Mouse (Mus musculus): ENCODE results near the gene Rfng. TPM values are rescaled to one million over a fixed set of nuclear protein-coding genes. Genes with fewer than 3 reads are reported as not detected.

Rfng gene
- polyA plus RNA-seq, 2 experiments: 5.5 to 8.6 TPM

DNA sequence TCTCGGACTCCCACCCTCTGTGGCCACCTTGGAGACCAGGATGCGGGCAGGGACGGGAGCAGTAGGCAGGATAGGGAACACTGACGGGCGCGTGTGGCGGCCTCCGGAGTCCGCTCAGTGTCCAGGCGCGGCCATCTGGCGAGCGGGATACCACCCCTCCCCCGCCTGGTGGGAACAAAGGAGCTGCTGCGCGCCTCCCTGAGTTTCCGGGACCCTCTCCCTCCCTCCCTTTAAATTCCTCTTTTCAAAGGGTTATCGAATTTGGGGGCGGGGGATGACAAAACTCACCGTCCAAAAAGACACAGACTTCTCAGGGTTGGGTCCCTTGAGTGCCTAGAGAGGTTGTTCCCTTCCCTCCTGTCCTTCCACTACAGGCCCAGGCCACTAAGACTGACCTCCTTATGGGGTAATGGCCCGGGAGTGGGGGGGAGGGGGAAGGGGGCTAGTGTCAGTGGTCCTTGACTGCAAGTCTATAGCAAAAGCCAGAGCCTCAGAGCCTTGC is 40.8 kb upstream of the Rfng start:
- no peak for TF ChIP-seq CTCF (IDR thresholded peaks at IDR 0.05; ENCODE audit: low read depth)
- no peak for TF ChIP-seq EP300 (IDR thresholded peaks at IDR 0.05; ENCODE audit: low read depth)
- DNase-seq (ENCODE audit: low read depth in 3 of 3, low spot score in 3 of 3) (no peak), ATAC-seq (ENCODE audit: insufficient read depth) (no peak)
- H3K9ac ChIP-seq (replicated peaks): peak overlapping the region; percentile 83
- H3K36me3 ChIP-seq (replicated peaks; ENCODE audit: control insufficient read depth, insufficient read depth, low read depth): peaks cover 6% of the 10 kb centered on the region
- no peaks in the 10 kb centered on the region for H3K27me3 ChIP-seq (ENCODE audit: control insufficient read depth, insufficient read depth, low read length)
- peaks cover 8 to 12% of the 10 kb centered on the region in 2 experiments; a peak in 3 of 4 replicates for H3K4me1 ChIP-seq (replicated peaks; ENCODE audit: control insufficient read depth in 2 of 2, insufficient read depth in 2 of 2, low read length in 1 of 2)
- 2% methylated on average over 21 of the region's 21 CpGs for WGBS (ENCODE audit: insufficient replicate concordance)
- H3K27ac ChIP-seq: peak overlapping the region; percentile 41
- H3K4me3 ChIP-seq (ENCODE audit: insufficient read depth in 1 of 2, low read depth in 2 of 2, low read length in 2 of 2): peak overlapping the region; percentile 69 to 78
- peak overlapping the region; percentile 95 for H3K4me2 ChIP-seq (ENCODE audit: low read depth)
- no peaks in the 10 kb centered on the region for H3K9me3 ChIP-seq (ENCODE audit: control insufficient read depth, low read length)

DNA sequence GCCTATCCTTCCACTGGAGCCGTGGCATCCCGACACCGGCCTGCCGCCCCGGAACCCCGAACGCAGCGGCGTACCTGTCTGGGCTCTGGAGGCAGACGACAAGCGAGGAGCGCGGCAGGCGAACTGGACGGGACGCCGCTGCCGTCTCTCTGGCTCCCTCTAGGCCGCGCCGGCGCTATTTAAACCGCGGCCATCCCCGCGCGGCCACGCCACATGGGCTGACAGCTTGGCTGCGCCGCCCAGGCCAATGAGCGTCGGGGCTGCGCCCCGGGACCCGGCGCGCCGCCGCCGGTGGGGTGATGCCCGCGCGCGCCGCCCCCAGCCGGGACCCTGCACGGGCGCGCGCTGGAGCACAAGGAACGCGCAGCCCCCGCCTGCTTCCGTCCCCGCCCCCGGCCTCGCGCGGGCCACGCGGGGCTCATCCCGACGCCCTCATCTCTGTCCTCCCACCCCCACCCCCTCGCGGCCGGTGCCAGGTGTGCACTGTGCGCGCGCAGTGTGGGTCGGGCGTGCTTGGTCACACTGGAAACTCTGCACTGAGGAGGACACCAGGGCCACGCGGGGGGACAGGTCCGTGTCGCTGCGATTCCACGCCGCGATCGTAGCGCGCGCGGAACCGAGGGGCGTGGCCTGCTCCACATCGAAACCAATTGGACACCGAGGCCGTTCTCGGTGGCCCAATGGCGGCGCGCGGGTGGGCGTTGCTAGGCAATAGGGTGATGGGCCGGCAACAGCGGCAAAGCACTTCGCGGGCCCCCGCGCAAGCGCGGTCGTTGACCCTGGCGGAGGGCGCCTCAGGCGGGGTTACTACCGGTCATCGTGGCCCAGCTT is 40.2 kb upstream of the Rfng start, which contains the start of gene Fasn:
Gene Fasn, minus strand, starts transcription at position 592 of the 831 bp plus-strand sequence.
- H3K27me3 ChIP-seq (ENCODE audit: control insufficient read depth, insufficient read depth, low read length): no peaks in the 10 kb centered on the region
- H3K4me3 ChIP-seq (ENCODE audit: insufficient read depth in 1 of 2, low read depth in 2 of 2, low read length in 2 of 2): peak within 1 kb of the TSS; percentile 71 to 78
- no peaks in the 10 kb centered on the region for H3K9me3 ChIP-seq (ENCODE audit: control insufficient read depth, low read length)
- WGBS (ENCODE audit: insufficient replicate concordance): under 1% methylated on average over 96 of the region's 109 CpGs
- peak within 1 kb of the TSS; percentile 83 for H3K9ac ChIP-seq (replicated peaks)
- H3K27ac ChIP-seq: peak within 1 kb of the TSS; percentile 66
- peak within 1 kb of the TSS; percentile 95 for H3K4me2 ChIP-seq (ENCODE audit: low read depth)
- ATAC-seq (ENCODE audit: insufficient read depth): peak; percentile 83
- DNase-seq (ENCODE audit: low read depth in 3 of 3, low spot score in 3 of 3): peak; percentile 79 to 80 (median 80)
- TF ChIP-seq EP300 (IDR thresholded peaks at IDR 0.05; ENCODE audit: low read depth) (no peak), CTCF (IDR thresholded peaks at IDR 0.05; ENCODE audit: low read depth) (peak; percentile 66)
- H3K36me3 ChIP-seq (replicated peaks; ENCODE audit: control insufficient read depth, insufficient read depth, low read depth): peaks cover 11% of the 10 kb centered on the region
- peaks cover 8 to 12% of the 10 kb centered on the region in 2 experiments; a peak in 3 of 4 replicates for H3K4me1 ChIP-seq (replicated peaks; ENCODE audit: control insufficient read depth in 2 of 2, insufficient read depth in 2 of 2, low read length in 1 of 2)

DNA sequence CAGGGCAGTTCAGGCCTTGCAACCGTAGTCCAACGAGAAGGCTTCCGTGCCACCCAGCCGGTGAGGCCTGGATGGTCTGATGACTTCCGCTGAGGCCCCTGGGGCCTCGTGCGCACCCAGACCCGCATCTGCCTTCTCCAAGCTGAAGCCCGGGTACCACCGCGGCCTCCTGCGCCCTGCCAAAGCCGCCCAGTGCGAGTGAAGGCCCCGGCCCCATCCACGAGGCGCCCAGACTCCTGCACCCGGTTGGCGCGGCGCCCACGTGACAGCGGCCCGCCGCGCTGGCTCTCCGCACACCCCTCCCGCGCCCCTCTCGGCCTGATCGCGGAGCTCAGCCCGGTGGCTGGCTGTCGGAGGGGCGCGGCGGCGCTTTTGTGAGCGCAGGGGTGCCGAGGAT is 39.5 kb upstream of the Rfng start:
- Histone ChIP-seq H3K27ac (peak overlapping the region; percentile 66), H3K9ac (replicated peaks) (peak overlapping the region; percentile 83), H3K4me1 (replicated peaks; ENCODE audit: control insufficient read depth in 2 of 2, insufficient read depth in 2 of 2, low read length in 1 of 2) (peaks cover 8 to 12% of the 10 kb centered on the region in 2 experiments; a peak in 3 of 4 replicates), H3K4me3 (ENCODE audit: insufficient read depth in 1 of 2, low read depth in 2 of 2, low read length in 2 of 2) (peak overlapping the region; percentile 71 to 78), H3K4me2 (ENCODE audit: low read depth) (peak overlapping the region; percentile 95), H3K27me3 (ENCODE audit: control insufficient read depth, insufficient read depth, low read length) (no peaks in the 10 kb centered on the region), H3K36me3 (replicated peaks; ENCODE audit: control insufficient read depth, insufficient read depth, low read depth) (peaks cover 17% of the 10 kb centered on the region), H3K9me3 (ENCODE audit: control insufficient read depth, low read length) (no peaks in the 10 kb centered on the region)
- ATAC-seq (ENCODE audit: insufficient read depth) (peak; percentile 50), DNase-seq (ENCODE audit: low read depth in 3 of 3, low spot score in 3 of 3) (no peak)
- under 1% methylated on average over 40 of the region's 40 CpGs for WGBS (ENCODE audit: insufficient replicate concordance)
- TF ChIP-seq CTCF (IDR thresholded peaks at IDR 0.05; ENCODE audit: low read depth): no peak
- no peak for TF ChIP-seq EP300 (IDR thresholded peaks at IDR 0.05; ENCODE audit: low read depth)

GRCm38 (mm10) chr11:120822831-120823550 is 39.0 kb upstream of the Rfng start:
- DNase-seq (ENCODE audit: low read depth in 3 of 3, low spot score in 3 of 3) (no peak), ATAC-seq (ENCODE audit: insufficient read depth) (no peak)
- Histone ChIP-seq H3K4me1 (replicated peaks; ENCODE audit: control insufficient read depth in 2 of 2, insufficient read depth in 2 of 2, low read length in 1 of 2) (peaks cover 8 to 12% of the 10 kb centered on the region in 2 experiments; a peak in 3 of 4 replicates), H3K9ac (replicated peaks) (peak overlapping the region; percentile 83), H3K36me3 (replicated peaks; ENCODE audit: control insufficient read depth, insufficient read depth, low read depth) (peaks cover 22% of the 10 kb centered on the region), H3K4me3 (ENCODE audit: insufficient read depth in 1 of 2, low read depth in 2 of 2, low read length in 2 of 2) (peak overlapping the region; percentile 71 to 78), H3K27me3 (ENCODE audit: control insufficient read depth, insufficient read depth, low read length) (no peaks in the 10 kb centered on the region), H3K4me2 (ENCODE audit: low read depth) (peak overlapping the region; percentile 95), H3K9me3 (ENCODE audit: control insufficient read depth, low read length) (no peaks in the 10 kb centered on the region), H3K27ac (peak overlapping the region; percentile 66; the same call in 1 of the 2 replicates)
- TF ChIP-seq CTCF (IDR thresholded peaks at IDR 0.05; ENCODE audit: low read depth): no peak
- no peak for TF ChIP-seq EP300 (IDR thresholded peaks at IDR 0.05; ENCODE audit: low read depth)
- under 1% methylated on average over 14 of the region's 14 CpGs for WGBS (ENCODE audit: insufficient replicate concordance)

Data from liver, embryonic 14.5 days (tissue).